Mouse (Mus musculus) common myeloid progenitor, adult 5-6 weeks (primary cell): Measurements from ENCODE around the gene Fam20c. TPM values are rescaled to one million over a fixed set of nuclear protein-coding genes. Genes with fewer than 3 reads are reported as not detected.
A peak's percentile ranks its signal among the peaks of the same experiment; 100 is the strongest.

Experiments used
- ATAC-seq: replicated peaks from 2 replicates; pipeline ENCODE4 v1.8.0; 2016; ENCODE audit warnings: low read depth, mild to moderate bottlenecking, moderate TSS enrichment, inconsistent platforms; ENCODE audit not compliant: poor library complexity, severe bottlenecking
- total RNA-seq: library from RNA; stranded (forward); fragments of 200-1000, 187-1606 nt; gene quantifications from 2 replicates; pipeline ENCODE4 v1.2.3, GENCODE M21; 2017

The Fam20c gene
- total RNA-seq, 1 experiment from 2014 or later = 0.87 TPM

GRCm38 (mm10) chr5:138755453-138756301 lies 1.4 kb downstream of the Fam20c start:
- peak; percentile 27; the same call in 1 of the 2 replicates for ATAC-seq

GRCm38 (mm10) chr5:138756311-138757085 lies 2.2 kb downstream of the Fam20c start:
- no peak for ATAC-seq

GRCm38 (mm10) chr5:138757135-138757534 lies 2.8 kb downstream of the Fam20c start:
- ATAC-seq = no peak

- ATAC-seq = no peak
These were observed 3.3 kb downstream of the Fam20c start for GRCm38 (mm10) chr5:138757616-138758015.

GRCm38 (mm10) chr5:138758533-138758932 lies 4.2 kb downstream of the Fam20c start:
- ATAC-seq = no peak

GRCm38 (mm10) chr5:138761836-138762334 lies 7.6 kb downstream of the Fam20c start:
- no peak for ATAC-seq

- no peak for ATAC-seq
These were observed 8.0 kb downstream of the Fam20c start for GRCm38 (mm10) chr5:138762361-138762760.

- no peak for ATAC-seq
These were observed 10.3 kb downstream of the Fam20c start for GRCm38 (mm10) chr5:138764601-138765000.

GRCm38 (mm10) chr5:138767650-138768049 lies 13.3 kb downstream of the Fam20c start:
- no peak for ATAC-seq

GRCm38 (mm10) chr5:138768704-138769103 lies 14.4 kb downstream of the Fam20c start:
- ATAC-seq = no peak

- no peak for ATAC-seq
These were observed 14.8 kb downstream of the Fam20c start for GRCm38 (mm10) chr5:138769126-138769525.

GRCm38 (mm10) chr5:138775096-138775495 lies 20.8 kb downstream of the Fam20c start:
- ATAC-seq = no peak

- ATAC-seq = no peak
These were observed 22.0 kb downstream of the Fam20c start for GRCm38 (mm10) chr5:138776346-138776745.

GRCm38 (mm10) chr5:138778731-138779463 lies 24.6 kb downstream of the Fam20c start:
- ATAC-seq = no peak

- ATAC-seq = 0 out of 2 replicates have a peak, but pooled peaks have one; percentile 18
These were observed 25.3 kb downstream of the Fam20c start for GRCm38 (mm10) chr5:138779655-138780054.

GRCm38 (mm10) chr5:138782697-138783096 lies 28.4 kb downstream of the Fam20c start:
- ATAC-seq = no peak

- ATAC-seq = no peak
These were observed 28.9 kb downstream of the Fam20c start for GRCm38 (mm10) chr5:138783181-138783580.

GRCm38 (mm10) chr5:138785986-138786515 lies 31.7 kb downstream of the Fam20c start:
- no peak for ATAC-seq

GRCm38 (mm10) chr5:138787648-138788047 lies 33.3 kb downstream of the Fam20c start:
- ATAC-seq = no peak
